Mouse (Mus musculus) monocyte, adult 2 months (primary cell): Measurements from ENCODE around the gene Dennd2d.
A peak's percentile ranks its signal among the peaks of the same experiment; 100 is the strongest.

Source experiments
- DNase-seq, 2 experiments: peaks; one replicate each; pipeline ENCODE4 v3.0.0; 2022; ENCODE audit warnings: low spot score in 2 of 2, low read depth in 1 of 2

The Dennd2d gene

DNA sequence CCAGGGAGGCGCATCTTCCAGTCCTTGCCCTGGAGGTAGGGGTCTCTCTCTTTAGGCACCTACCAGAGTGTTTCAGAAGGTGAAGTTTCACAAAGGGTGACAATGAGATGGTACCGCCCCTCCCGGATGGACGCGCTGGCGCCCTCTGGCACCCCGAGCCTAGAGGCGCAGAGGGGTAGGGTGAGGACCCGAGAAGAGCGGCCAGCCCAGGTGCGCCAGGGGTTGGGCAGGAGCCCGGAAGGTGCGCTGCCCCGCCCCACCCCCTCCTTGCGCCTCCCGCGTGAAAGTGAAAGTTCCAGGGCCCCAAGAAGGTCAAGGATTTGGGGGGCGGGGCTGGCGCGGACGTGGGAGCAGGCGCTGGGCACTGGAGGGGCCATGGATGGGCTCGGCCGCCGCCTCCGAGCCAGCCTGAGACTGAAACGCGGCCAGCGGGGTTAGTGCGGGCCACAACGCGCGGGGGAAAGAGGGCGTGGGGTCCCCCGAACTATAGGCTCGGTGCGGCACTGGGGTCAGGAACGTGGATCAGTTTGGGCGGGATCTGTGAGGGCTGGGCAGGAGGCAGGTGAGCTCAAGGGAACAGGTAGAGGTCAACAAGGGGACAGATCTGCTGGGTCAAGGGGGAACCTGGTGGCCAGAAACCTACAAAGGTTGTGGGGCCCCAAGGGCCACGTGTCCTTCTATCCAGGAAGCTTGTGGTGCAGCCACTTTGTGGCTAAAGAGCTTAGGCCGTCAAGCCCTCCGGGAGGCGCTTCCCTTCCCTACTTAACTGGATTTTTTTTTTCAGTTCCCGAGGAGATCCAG lies at the start of gene Dennd2d:
Dennd2d (plus strand) TSS at position 125 of the 801 bp plus-strand sequence.
- no peak for DNase-seq

DNA sequence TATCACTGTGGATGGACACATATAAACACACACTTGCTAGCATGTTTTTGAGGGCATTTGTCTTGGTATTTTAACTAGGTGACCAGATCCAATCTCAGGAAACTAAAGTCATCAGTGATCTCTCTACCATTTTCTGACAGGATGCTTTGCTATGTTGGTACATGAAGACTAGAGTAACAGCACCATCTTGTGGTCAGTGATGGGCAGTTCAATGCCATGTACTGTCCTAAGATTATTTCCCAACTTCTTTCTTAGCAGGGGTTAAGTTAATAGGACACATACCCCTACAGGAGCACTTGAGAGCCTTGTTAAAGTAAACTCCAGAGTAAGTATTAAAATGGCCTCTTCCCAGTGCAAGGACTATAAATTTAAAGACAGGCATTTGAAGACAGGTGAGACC lies 33.6 kb upstream of the Dennd2d start:
- DNase-seq: no peak

DNA sequence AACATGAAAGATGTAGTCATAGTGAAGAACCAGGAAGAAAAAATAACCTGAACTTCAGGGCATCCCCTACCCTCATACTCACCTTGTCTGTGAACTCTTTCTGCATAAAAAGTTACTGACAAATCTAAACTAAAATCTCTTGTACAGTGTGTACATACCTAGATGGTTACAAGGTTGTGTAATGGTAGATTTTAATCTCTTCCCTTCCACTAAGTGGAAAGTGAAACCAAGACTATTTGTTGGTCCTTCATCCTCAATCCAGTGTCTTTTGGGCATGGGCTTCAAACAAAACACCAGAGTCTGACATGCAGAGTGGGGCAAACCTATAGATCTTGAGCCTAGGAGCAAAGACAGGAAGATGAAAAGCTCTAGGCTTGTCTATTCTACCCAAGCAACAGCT lies 33.2 kb upstream of the Dennd2d start:
- no peak for DNase-seq

DNA sequence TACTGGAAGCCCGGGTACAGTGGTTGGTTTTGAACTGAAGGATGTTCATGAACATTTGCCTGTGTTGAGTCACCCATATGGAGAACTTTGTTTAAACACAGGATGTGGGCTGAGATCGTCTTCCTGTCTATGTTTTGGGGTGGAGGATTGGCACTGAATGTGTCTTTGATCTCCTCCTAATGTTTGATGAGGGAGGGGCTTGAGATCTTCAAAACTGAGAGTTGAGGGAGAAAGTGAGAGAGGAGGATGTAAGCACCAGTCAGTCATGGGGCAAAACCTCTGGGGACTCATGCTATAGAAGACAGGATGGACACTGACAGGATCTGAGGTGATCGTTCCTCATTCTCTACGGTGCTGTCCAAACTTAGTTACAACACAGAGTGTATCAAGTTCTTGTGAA lies 32.6 kb upstream of the Dennd2d start:
- DNase-seq: no peak

DNA sequence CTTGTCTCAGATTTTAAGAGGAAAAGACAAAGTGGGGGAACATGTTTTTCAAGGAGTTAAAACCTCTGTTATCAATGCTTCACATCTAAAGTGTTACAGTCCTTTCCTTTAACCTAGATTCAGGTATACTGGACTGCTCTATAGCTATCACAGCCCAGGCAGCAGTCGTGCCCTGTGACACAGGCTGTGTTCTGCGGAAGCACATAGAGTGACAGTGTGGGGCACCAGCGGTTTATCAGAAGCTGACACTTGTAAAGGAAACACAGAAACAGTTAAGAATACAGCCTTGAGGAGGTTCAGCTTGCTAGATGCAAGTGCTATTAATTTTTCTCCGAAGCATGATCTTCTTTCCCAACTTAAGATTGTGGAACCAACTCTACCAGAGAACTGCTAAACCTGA lies 29.6 kb upstream of the Dennd2d start:
- no peak for DNase-seq

DNA sequence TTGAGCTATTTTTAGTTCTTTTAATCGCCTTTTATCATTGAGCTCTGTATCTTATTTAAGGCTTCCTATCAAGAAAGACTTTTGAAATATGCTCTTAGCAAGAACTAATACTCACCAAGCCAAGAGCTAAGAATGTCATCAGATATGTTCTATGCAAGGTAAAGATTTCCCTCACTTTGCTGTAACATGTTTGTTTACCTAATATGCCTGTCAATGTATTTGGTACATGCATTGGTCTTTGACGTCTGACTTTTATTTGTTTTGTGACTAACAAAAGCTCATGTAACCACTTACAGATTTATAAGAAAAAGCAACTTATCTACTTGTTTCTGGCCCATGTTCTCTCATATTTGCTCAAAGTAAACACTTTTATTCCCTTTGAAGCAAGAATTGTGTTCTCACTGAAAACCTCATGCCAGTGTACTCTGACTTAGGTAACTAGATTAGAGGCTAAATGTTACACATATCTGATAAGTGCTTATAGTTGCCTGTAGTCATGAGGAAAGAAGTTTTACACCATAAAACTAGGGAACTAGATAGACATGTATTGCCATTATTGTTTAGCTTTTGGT lies 24.8 kb upstream of the Dennd2d start:
- no peak for DNase-seq

DNA sequence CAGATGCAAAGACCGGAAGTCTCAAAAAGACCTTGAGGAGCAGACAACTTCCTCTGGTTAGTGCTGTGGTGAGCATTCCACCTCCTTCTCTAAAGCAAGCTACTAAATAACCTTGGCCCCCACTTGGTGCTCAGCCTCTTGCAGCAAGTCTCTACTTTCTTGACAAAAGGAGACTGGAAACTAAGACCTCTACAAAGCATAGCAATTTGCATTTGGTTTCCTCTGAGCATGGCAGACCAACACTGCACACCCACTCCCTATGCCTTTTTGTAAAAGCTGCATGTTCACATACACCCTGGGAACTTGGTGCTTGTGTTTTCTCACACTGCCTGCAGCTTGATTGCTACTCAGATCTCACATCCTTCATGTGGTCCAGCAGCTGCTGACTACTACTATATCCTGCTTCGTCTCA lies 20.1 kb upstream of the Dennd2d start:
- peak in 1 of 2 experiments; percentile 1 for DNase-seq

DNA sequence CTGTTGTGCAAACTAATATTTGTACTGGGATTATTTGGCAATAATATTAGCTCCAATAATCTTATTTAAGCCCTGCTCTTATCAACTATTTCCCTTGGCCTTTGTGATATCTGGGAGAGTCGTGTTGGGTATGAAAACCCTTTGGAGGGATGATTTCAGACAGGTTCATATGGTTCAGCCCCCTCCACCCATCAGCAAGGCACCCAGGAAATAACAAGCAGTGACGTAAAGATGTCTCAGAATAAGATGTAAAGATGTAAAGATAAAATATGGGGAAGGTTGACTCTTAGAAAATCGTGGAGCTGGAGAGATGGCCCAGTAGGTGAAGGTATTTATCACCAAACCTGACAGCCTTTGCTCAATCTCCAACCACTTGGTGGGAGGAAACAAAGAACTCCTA lies 19.7 kb upstream of the Dennd2d start:
- DNase-seq: no peak

DNA sequence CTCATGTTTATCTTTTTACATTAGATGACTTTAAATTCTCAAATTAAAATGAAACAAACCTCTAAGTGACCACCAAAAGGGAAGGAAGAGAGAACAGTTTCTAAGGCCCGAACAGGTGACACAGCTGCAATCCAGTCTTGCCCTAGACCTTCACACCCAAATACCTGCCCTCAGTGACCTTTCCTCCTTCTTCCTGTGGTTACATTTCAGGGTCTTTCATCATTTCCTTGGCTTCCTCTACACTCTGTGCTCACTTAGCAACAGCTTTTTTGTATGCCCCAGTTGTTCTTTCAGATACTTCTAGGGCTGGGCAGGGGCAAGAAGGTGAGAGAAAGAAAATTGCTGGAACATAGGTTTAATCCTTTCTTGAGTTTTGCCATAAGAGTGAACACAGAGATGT lies 17.5 kb upstream of the Dennd2d start:
- DNase-seq: no peak

DNA sequence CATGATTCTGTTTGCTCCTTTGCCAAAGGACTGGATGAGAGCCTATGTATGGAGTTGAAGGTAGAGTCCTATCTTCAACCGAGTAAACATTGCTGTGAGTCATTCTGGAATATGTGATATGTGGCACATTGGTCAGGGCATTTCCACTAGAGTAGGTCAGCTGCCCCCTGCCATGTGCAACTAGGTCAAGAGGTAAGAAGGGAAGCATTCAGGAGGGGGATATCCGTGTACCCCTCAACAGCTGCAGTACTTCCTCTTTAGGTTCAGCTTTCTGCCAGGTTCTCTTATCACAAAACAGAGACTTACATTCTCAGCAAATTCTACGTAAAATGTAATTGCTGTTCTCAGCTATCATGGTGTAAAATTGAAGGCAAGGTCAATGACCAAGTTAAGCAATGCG lies 8.0 kb upstream of the Dennd2d start:
- DNase-seq: no peak

DNA sequence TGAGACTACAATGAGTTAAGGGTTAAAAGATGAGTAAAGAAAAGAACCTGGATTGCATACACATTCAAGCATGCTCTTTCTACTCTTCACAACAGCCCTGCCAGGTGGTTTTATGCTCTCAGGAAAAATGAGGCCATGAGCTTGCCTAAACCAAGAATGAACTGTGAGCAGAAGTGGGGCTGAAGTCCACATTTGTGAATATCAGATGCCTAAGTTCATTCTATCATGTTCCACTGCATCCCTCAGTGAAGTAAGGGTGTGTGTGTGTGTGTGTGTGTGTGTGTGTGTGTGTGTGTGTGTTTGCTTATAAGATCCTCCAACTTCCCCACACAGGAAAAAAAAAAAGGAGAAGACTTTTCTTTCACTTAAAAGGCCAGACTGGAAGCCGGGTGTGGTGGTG lies 5.3 kb upstream of the Dennd2d start:
- DNase-seq: no peak

DNA sequence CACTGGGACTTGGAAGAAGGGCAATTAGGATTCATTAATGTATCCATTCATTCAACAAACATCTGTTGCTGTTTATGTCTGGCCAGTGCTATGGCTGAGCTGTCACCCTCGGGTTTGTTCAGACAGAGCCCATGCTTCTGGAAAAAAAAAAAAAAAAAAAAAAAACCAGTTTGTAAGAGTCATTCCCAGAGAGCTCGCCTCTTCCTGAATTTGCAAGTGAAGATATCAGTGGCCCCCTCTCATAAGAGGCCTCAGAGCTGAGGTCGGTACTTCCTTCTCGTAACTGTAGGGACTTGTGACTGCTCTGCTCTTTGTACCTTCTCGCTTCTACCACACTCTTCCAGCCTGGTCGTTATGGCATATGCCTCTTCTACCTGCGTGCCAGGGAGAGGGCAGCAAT lies 1.1 kb downstream of the Dennd2d start:
- DNase-seq: no peak

DNA sequence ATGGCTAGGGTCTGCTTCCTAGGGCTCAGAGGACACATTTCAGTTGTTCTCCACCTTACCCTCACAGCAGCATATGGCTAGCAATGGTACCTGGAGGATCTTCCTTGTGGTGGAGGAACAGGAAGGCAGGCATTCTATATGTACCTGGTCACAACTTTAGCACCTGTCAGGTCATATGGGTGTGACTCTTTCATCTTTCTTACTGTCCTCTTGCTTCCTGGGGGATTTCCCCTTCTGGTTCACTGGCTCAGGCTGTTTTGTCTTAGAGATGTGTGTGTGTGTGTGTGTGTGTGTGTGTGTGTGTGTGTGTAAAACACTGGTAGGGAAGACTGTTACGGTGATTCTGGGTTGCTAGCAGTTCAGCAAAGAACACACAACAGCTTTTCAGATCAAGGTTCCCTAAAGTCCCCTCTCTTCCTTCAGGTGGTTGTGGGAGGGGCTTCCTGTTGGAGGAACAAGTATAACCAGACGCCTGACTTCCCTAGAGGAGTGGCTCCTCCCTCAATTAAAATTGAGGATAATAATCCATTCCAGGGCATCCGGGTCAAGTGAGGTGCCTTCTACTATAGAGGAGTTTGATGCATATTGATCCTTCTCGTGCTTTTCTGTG lies 1.7 kb downstream of the Dennd2d start:
- no peak for DNase-seq

DNA sequence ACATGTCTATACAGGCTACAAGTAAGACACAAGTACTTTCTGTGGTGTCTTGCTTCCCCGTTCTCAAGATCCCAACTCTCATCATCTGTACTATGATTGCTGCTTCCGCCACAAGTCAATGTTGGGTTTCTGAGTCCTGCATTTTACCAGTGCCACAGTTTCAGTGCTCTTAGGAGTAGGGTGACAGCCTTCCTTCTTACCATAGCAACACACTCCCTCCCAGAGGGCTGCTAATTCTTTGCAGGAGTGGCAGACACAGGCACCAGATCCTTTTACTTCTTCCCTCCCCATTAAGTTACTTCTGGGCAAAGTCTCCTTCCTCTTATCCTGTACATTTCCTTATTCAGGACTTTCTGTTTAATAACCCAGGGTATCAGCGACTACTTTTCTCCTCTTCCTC lies 2.7 kb downstream of the Dennd2d start:
- DNase-seq: peak in 1 of 2 experiments; percentile 16

DNA sequence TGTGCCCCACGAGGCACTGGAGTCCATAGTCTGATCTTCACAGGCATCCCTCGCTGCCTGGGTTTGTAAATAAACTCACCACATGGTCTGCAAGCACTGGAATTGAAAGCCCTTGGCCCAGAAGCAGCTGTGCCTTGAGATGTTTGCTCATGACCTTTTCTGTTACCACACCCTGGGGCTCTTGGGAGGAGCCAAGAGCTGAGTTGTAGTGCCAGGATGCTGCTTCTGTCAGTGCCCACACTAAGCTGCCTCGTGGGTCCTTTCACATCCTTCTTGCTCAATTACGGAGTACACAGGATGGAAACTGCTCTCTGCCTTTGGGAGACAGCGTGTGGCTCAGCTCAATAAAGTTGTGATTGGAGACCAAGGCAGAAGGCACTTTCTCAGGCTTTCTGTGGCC lies 3.6 kb downstream of the Dennd2d start:
- DNase-seq: peak; percentile 52 to 64

DNA sequence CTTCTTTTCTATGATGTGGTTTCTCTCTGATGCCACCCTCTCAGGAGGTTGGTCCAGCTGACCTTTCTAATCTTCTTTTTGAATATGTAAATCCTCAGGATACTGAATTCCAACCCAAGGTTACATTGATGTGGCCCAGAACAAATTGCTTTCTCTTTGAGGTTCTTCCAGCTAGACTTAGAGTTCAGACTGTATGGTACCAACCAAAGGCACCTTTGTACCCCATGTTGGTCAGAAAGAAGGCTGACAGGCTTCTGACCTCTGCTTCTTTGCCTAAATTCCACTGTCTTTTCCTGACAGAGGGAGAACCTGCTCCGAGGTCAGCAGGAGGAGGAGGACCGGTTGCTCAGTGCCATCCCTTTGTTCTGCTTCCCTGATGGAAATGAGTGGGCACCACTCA lies 5.3 kb downstream of the Dennd2d start:
- DNase-seq: no peak

DNA sequence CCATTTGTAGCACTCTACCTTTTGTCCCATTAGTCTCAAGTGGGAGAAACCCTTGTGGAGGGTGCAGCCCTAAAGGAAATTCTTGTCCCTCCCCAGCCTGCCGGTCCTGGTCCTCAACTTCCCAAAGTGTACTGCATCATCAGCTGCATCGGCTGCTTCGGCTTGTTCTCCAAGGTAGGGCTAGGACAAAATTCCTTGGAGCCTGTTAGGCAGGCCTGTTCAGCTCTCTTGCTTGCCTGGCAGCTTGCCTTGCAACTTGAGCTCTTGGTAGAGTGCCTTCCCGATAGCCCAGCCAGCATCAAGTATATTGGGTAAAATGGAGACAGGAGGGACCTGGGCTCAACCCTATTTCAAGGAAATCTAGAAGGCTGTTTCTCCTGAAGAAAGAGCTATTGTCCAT lies 8.0 kb downstream of the Dennd2d start:
- no peak for DNase-seq

DNA sequence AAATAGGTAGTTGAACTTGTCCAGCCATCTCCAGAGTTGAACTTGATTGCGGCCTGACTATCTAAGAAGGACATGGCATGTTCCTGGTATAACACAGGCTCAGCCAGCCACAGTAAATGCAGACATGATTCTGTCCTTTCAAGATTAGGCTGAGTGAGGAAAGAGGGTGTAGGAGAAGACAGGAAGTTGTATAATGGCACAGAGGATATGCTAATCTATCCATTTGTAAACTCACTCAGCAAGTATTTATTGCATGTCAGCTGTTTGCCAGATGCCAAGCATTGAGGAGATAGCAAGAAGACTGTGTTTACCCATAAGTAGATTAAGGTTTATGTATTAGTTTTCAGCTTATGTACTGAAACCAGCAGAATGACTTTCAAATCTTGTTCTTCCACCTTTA lies 10.5 kb downstream of the Dennd2d start:
- no peak for DNase-seq

DNA sequence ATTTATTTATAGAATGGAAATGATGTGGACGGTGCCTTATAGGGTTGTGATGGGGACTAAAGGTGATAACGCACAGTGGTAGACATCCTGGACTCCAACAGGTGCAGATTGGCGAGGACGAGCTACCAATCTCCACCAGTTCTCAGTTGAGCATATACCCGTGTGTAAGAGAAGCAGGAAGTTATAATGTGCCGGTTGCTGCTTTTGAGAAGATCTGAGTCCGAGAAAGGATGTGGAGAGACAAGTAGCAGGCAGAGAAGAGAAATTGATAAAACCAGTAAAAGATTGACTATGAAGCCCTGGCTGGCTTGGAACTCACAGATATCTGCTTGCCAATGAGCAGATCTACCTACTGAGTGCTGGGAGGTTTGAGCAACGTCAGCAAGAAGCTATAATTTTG lies 11.0 kb downstream of the Dennd2d start:
- no peak for DNase-seq

DNA sequence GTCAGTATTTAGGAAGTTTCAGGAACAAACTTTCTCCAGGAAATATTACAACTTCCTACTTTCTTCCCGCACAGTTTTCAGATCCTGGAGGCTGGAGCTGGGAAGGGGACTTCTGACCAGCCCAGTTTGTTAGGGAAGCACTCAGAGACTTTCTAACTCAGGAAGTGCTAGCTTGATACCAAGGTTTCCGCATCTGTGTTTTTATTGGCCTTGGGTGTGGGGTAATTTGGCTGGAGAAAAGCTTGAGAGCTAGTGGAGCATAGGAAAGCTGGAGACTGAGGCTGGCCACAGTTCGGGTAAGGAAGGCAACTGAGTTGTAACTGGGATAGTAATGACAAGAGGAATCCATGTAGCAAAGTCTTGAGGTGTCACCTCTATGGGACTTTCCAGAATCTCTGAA lies 11.7 kb downstream of the Dennd2d start:
- DNase-seq: no peak

DNA sequence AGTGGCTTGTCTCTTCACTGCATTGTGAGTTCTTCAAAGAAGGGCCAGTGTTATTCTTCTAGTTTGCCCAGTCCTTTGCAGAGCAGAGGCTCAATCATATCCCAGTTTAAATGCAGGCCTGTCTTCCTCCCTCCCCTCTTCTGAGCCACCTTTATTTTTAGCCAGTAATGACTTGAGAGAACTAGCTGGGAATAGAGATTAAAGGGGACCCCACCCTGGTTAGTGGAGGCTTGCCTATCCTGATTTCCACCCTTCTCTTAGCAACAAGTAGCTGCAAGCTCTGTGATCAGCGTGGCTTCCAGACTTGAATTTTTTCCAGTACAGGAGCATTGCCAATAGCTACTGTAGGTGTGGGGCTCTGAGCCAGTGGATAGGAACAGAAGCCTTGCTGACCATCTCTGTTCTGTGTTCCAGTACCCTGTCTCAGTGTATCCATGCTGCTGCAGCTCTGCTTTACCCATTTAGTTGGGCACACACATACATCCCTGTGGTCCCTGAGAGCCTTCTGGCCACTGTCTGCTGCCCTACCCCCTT lies 12.3 kb downstream of the Dennd2d start:
- DNase-seq: no peak

DNA sequence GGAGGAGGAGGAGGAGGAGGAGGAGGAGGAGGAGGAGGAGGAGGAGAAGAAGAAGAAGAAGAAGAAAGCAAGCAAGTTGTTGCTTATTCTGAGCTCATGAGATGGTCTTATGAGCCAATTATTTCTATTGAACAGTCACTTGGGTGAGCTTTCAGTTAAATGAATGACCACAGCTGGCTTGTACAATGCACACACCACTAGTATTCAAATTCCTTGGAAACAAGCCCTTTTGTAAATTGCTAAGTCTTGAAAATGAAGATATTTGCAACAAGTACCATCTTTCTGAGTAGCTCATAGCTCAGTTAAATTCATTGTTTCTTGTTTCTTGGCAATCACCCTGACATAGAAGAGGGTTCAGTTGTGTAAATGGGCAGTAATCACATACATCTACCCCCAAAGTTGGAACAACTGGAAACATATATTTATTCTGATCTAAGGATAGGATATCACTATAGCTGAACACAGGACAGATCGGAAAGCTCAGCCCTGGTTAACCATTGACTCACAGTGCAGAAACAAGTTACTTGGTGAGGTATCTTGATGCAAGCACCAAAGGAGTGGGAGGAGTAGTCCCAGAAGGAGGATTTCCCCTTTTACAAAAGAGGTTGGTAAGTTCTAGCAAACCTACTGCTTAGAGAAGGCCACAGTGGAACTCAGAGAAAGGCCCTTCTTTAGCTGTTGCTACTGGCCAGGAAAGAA lies 13.3 kb downstream of the Dennd2d start:
- no peak for DNase-seq
